8 mouse cellular contexts compared by ENCODE assay signal in genomic region chr3:154597561-154597960, GRCm38 (mm10). TPM values are rescaled to one million over a fixed set of nuclear protein-coding genes. Genes with fewer than 3 reads are reported as not detected.
DNase-seq lines count a peak whose midpoint lies in the region; ATAC-seq and TF ChIP-seq lines count a peak whose summit lies in the region.

No protein-coding gene starts in this region.

- H3K36me3 ChIP-seq in CH12.LX (replicated peaks in 1 of 2; ENCODE audit: control insufficient read depth in 1 of 2, insufficient read depth in 1 of 2, low read length in 1 of 2), result peaks cover 13 to 28% of the 10 kb centered on the region in 2 experiments
- H3K36me3 ChIP-seq in forebrain, embryonic 13.5 days (ENCODE audit: poor library complexity, severe bottlenecking), result peaks cover 15% of the 10 kb centered on the region
- peaks cover 18% of the 10 kb centered on the region for H3K36me3 ChIP-seq in neural tube, embryonic 13.5 days

- TF ChIP-seq EP300 in CH12.LX (IDR thresholded peaks at IDR 0.05; ENCODE audit: low read length), result no peak

- in situ Hi-C loops in CH12.LX (cut with MboI; ENCODE audit: low pct_ligation_motif_present, low pct_unique_long_range_greater_than_20kb, low sequenced_read_pairs), result no loop called here

- H3K4me2 ChIP-seq in CH12.LX (ENCODE audit: insufficient read depth, low read depth, poor library complexity, severe bottlenecking), result peak overlapping the region; percentile 76
- H3K4me2 ChIP-seq in forebrain, embryonic 13.5 days, result peak overlapping the region; percentile 68
- peak overlapping the region; percentile 65 for H3K4me2 ChIP-seq in neural tube, embryonic 13.5 days

- no peak overlapping the region for H3K27ac ChIP-seq in CH12.LX (ENCODE audit: insufficient read depth, low read depth)
- H3K27ac ChIP-seq in forebrain, embryonic 13.5 days, result no peak overlapping the region
- H3K27ac ChIP-seq in neural tube, embryonic 13.5 days (replicated peaks), result no peak overlapping the region

- no peak for TF ChIP-seq CTCF in CH12.LX (conservative IDR thresholded peaks at IDR 0.05 in 1 of 2, IDR thresholded peaks at IDR 0.05 in 1 of 2; ENCODE audit: low read depth in 2 of 2, low read length in 2 of 2)

- TF ChIP-seq POLR2A in CH12.LX (IDR thresholded peaks at IDR 0.05; ENCODE audit: low read depth, low read length), result no peak

- H3K4me3 ChIP-seq in CH12.LX (replicated peaks in 1 of 3; ENCODE audit: low read depth in 2 of 3, low read length in 2 of 3, poor library complexity in 1 of 3), result peak overlapping the region; percentile 68 to 95 (median 90)
- H3K4me3 ChIP-seq in forebrain, embryonic 13.5 days, result peak overlapping the region; percentile 90
- H3K4me3 ChIP-seq in neural tube, embryonic 13.5 days, result peak overlapping the region; percentile 72

- no peak for ATAC-seq in forebrain, embryonic 13.5 days
- no peak for ATAC-seq in neural tube, embryonic 13.5 days (ENCODE audit: low read depth)
- no peak for ATAC-seq in monocyte, adult 5-6 weeks (replicated peaks; ENCODE audit: insufficient number of reproducible peaks, low FRiP score, low TSS enrichment, poor library complexity, severe bottlenecking)
- no peak for ATAC-seq in inflammation-experienced regulatory T-cells, adult 6 months

- TF ChIP-seq RAD21 in CH12.LX (IDR thresholded peaks at IDR 0.05; ENCODE audit: low read depth, low read length), result no peak

- no peaks in the 10 kb centered on the region for H3K79me2 ChIP-seq in CH12.LX (replicated peaks; ENCODE audit: control insufficient read depth, extremely low read depth, insufficient read depth, poor library complexity, severe bottlenecking)

- DNase-seq in cerebellum, adult 18-20 months, result peak; percentile 13 to 21
- no peak for DNase-seq in cerebellum, postnatal 36 days
- DNase-seq in CH12.LX (ENCODE audit: extremely low read depth), result no peak
- DNase-seq in kidney, postnatal 4 days, result peak; percentile 44 to 61

- WGBS in forebrain, embryonic 13.5 days, result 40% methylated on average over 7 of the region's 7 CpGs
- WGBS in neural tube, embryonic 13.5 days, result 38% methylated on average over 7 of the region's 7 CpGs

- no peaks in the 10 kb centered on the region for H3K9me3 ChIP-seq in CH12.LX (replicated peaks; ENCODE audit: low read length)
- H3K9me3 ChIP-seq in forebrain, embryonic 13.5 days (replicated peaks), result no peaks in the 10 kb centered on the region
- no peaks in the 10 kb centered on the region for H3K9me3 ChIP-seq in neural tube, embryonic 13.5 days

- dilution Hi-C loops in CH12.LX (cut with MboI; ENCODE audit: extremely low pct_ligation_motif_present, extremely low pct_unique_long_range_greater_than_20kb, low sequenced_read_pairs), result no loop called here

- H3K27me3 ChIP-seq in CH12.LX (replicated peaks), result no peaks in the 10 kb centered on the region
- no peaks in the 10 kb centered on the region for H3K27me3 ChIP-seq in forebrain, embryonic 13.5 days
- no peaks in the 10 kb centered on the region for H3K27me3 ChIP-seq in neural tube, embryonic 13.5 days

- peaks cover 2 to 19% of the 10 kb centered on the region in 2 experiments; a peak in 3 of 4 replicates for H3K4me1 ChIP-seq in CH12.LX (ENCODE audit: control insufficient read depth in 1 of 2, insufficient read depth in 2 of 2)
- H3K4me1 ChIP-seq in forebrain, embryonic 13.5 days, result peaks cover 10% of the 10 kb centered on the region; the same call in 1 of the 2 replicates
- H3K4me1 ChIP-seq in neural tube, embryonic 13.5 days (replicated peaks), result peaks cover 13% of the 10 kb centered on the region

- H3K9ac ChIP-seq in CH12.LX (ENCODE audit: insufficient read depth, low read depth), result peak overlapping the region; percentile 96
- H3K9ac ChIP-seq in forebrain, embryonic 13.5 days, result peak overlapping the region; percentile 81
- peak overlapping the region; percentile 80 for H3K9ac ChIP-seq in neural tube, embryonic 13.5 days

TF ChIP-seq in CH12.LX, 34 proteins besides CTCF, POLR2A, EP300 and RAD21:
- TF ChIP-seq CHD1 (IDR thresholded peaks at IDR 0.05; ENCODE audit: low read depth, low read length) (no peak), USF1 (IDR thresholded peaks at IDR 0.05; ENCODE audit: low read depth, low read length) (no peak), MYC (IDR thresholded peaks at IDR 0.05; ENCODE audit: low read depth, low read length) (no peak)

RNA-seq across cellular contexts. Expression of gene Tyw3, which starts 0.7 kb away (rescaled TPM):
- total RNA-seq in CH12.LX (2012; rRNA removed) (62.5 and 67.7 TPM in 2 replicates), CH12.LX (2014; rRNA removed) (64.2 and 70.4 TPM in 2 replicates)
- 46.8 and 76.6 TPM in 2 replicates for polyA plus RNA-seq in CH12.LX (2012; ENCODE audit: insufficient read length, low read depth)
- polyA plus RNA-seq in forebrain, embryonic 13.5 days (2015; fragmentation: Nextera tagmentation; extraction: Ambion mirVana), result 13.3 and 14.1 TPM in 2 replicates
- polyA plus RNA-seq in neural tube, embryonic 13.5 days (2015; fragmentation: Nextera tagmentation; extraction: Ambion mirVana), result 8.6 and 14.6 TPM in 2 replicates
- total RNA-seq in monocyte, adult 5-6 weeks (2017), result 0.86 to 3.5 TPM (median 2.7 TPM) in 3 replicates
- polyA plus RNA-seq in inflammation-experienced regulatory T-cells, adult 6 months (2017; shearing (Covaris generic)), result 1 to 10 TPM; 7.1 to 9.7 (median 7.6) TPM

RNA-seq across cellular contexts. Expression of gene Cryz, which starts 1.1 kb away (rescaled TPM):
- total RNA-seq in CH12.LX (2012; rRNA removed) (18.2 and 29.2 TPM in 2 replicates), CH12.LX (2014; rRNA removed) (35.2 and 39.8 TPM in 2 replicates)
- polyA plus RNA-seq in CH12.LX (2012; ENCODE audit: insufficient read length, low read depth), result 31.2 and 33.6 TPM in 2 replicates
- 11.5 and 14.3 TPM in 2 replicates for polyA plus RNA-seq in forebrain, embryonic 13.5 days (2015; fragmentation: Nextera tagmentation; extraction: Ambion mirVana)
- polyA plus RNA-seq in neural tube, embryonic 13.5 days (2015; fragmentation: Nextera tagmentation; extraction: Ambion mirVana), result 9.7 and 11.3 TPM in 2 replicates
- total RNA-seq in monocyte, adult 5-6 weeks (2017), result 0.67 to 3.1 TPM (median 1.8 TPM) in 3 replicates
- polyA plus RNA-seq in inflammation-experienced regulatory T-cells, adult 6 months (2017; shearing (Covaris generic)), result 1 to 10 TPM; 1.8 to 3.9 (median 3.6) TPM

Comparison
In these comparisons a context has a peak if more than half of its experiments do, and no peak if none do; other contexts are left out.
1. DNase-seq: peak in cerebellum, adult 18-20 months (2 of 2) and kidney, postnatal 4 days (2 of 2); none in cerebellum, postnatal 36 days (0 of 2) and CH12.LX (single experiment).
2. Peak in every context shown above with its lines, with median percentiles within 50 percentile points of each other: H3K4me2 ChIP-seq, H3K4me3 ChIP-seq and H3K9ac ChIP-seq.